Mouse (Mus musculus) cortical plate, adult 2 months (tissue): ENCODE data around the gene RPS10-NUDT3.

Source experiments
- CTCF ChIP-seq: fragments of 200-500 bp; IDR thresholded peaks from 2 replicates; pipeline ENCODE4 v1.5.1; 2011; ENCODE audit warnings: mild to moderate bottlenecking, control low read depth, low read length; ENCODE audit not compliant: insufficient read depth; ENCODE audit errors: extremely low read depth
- POLR2A ChIP-seq: fragments of 200-500 bp; IDR thresholded peaks from 2 replicates; pipeline ENCODE4 v1.6.1; 2011; ENCODE audit warnings: mild to moderate bottlenecking, low read length, control low read depth; ENCODE audit not compliant: insufficient read depth; ENCODE audit errors: extremely low read depth

DNA sequence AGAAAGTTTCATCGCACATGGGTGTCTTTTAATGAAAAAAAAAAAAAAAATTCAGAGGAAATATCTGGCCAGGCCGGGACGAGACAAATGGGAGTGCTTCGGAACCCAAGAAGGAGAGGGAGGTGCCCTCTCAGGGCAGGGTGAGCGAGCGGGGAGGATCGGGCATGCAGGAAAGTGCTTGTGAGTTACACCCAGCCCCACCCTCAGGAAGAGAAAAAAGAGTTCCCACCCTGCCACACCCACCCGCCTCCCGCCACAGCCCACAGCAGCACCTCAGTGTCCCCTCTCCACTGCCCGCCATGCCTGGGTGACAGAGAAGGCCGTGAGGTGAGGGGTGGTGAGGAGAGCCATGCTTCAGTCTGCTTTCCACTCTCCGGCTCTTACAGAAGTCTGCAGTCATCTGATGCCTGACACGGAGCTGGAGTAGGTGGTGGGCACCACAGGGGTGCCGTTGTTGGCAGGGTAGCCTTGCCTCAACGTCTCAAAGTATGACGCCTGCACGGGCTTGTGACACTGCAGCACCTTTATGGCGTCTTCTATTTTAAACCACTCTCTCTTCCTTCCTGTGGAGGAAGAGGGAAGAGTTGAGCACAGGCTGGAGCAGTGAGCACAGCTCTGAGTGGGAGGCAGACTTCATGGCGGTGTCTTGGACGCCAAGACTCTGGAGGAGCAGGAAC is 54.5 kb downstream of the RPS10-NUDT3 start:
- TF ChIP-seq CTCF (no peak), POLR2A (no peak)
